Mouse (Mus musculus) right cerebral cortex, adult 18-20 months (tissue): ENCODE results near the gene Hba-a1.
"Not testable (repeated sequence)": the region's sequence is repeated elsewhere in the genome, so short reads cannot be mapped to it uniquely, and the experiment has no call there.

Source experiments
- DNase-seq: peaks from one replicate; pipeline ENCODE4 v3.0.0; 2022; ENCODE audit warnings: mixed read lengths

Gene Hba-a1

GRCm38 (mm10) chr11:32283091-32283777 lies at the start of gene Hba-a1:
Gene Hba-a1 (plus strand): TSS chr11:32283511.
- DNase-seq, result not testable (repeated sequence)

DNA sequence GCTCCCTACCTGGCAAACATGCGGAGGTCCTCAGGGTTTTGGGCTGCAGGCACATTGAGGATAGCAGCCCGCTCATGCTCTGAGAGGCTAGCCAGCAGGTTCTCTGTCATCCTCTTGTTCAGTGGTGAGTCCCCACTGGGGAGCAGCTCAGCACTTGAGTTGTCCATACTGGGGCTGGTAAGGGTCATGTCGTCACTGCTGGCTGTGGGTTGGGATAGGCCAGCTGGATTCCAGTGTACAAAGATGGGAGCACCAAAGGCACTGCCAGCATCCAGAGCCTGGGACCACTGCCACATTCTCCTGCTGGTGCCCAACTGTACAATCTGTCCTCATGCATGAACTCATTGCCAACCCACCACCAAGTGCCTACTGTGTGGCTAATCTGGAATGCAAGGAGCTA lies 49.4 kb upstream of the Hba-a1 start:
- no peak for DNase-seq

GRCm38 (mm10) chr11:32234816-32235485 lies 48.4 kb upstream of the Hba-a1 start:
- DNase-seq, result no peak

- DNase-seq, result peak; percentile 83
Measured at GRCm38 (mm10) chr11:32235646-32236045, 47.7 kb upstream of the Hba-a1 start.

DNA sequence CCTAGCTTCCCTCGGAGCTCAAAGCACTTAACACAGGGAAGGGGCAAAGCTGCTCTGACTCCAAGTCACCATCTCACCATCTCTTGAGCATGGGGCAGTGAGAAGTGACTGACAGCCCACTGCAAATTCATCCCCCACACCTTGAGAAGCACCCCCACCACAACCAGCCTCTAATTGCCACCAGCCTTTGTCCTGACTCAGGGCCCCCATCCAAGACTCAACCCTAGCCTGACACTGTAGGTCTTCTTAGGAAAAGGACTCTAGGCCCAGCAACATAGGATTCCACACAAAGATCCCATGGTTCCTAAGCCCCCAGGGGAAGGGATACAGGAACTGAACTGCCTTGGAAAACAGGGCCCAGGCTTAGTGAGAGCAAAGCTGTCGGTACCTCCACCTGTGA lies 47.2 kb upstream of the Hba-a1 start:
- no peak for DNase-seq

- no peak for DNase-seq
Measured at GRCm38 (mm10) chr11:32236712-32237410, 46.5 kb upstream of the Hba-a1 start.

- no peak for DNase-seq
Measured at GRCm38 (mm10) chr11:32237411-32237795, 45.9 kb upstream of the Hba-a1 start.

GRCm38 (mm10) chr11:32238093-32238860 lies 45.0 kb upstream of the Hba-a1 start:
- DNase-seq, result peak; percentile 75

DNA sequence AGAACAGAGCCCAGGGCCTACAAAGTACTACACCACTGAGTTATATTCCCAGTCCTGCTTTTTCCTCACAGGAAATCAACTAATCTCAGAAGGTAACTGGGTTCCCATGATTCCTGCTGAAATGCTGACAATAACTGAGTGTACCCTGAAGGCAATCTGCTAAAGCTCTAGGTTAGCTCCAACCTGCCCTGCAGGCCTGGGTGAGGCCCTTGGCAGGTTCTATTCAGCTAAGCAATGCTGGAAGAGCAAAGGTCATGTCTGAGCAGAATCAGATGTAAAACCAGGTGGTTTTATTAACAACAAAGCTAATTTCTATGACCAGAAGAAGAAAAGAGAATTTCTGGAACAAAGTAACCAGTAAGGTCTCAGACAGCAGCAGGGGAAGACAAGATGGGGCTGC lies 41.9 kb upstream of the Hba-a1 start:
- DNase-seq, result no peak

GRCm38 (mm10) chr11:32242209-32242608 lies 41.1 kb upstream of the Hba-a1 start:
- DNase-seq, result no peak

- no peak for DNase-seq
Measured at GRCm38 (mm10) chr11:32243205-32243955, 39.9 kb upstream of the Hba-a1 start.

DNA sequence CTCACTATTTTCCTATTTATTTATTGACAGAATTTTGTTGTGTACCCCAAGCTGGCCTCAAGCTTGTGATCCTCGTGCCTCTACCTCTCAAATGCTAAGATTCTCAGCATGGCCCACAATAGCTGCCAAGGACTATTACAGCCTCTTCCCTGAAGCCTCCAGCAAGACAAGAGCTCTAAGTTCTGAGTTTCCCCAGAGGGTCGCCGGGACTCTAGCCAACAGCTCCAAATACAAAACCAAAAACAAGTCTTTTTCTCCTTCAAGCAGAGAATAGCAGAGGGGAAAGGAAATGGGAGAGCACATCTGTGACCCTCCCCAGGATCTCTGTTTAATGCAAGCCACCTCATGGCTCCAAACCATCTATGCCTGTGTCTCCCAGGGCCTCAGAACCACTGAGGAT lies 39.2 kb upstream of the Hba-a1 start:
- no peak for DNase-seq

- DNase-seq, result no peak
Measured at GRCm38 (mm10) chr11:32244617-32245016, 38.7 kb upstream of the Hba-a1 start.

DNA sequence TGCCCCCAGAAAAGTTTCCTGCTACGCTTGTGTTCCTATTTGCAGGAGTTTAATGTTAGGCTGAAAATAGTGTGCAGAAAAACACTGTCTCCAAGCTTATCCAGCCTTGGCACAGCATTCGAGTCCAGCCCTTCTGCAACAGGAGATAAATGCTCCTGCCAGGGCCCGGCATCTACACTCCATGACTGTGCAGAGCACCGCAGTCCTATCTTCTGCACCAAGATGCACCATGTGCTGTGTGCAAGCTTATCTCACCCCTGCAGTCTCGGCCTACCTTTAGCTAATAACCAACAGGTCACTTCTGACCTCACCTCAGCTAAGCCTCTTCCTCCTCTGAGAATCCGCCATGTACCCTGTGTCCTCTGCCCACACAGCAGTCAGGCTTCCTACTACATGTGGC lies 37.7 kb upstream of the Hba-a1 start:
- DNase-seq, result no peak

GRCm38 (mm10) chr11:32247068-32247467 lies 36.2 kb upstream of the Hba-a1 start:
- no peak for DNase-seq

GRCm38 (mm10) chr11:32248350-32248749 lies 35.0 kb upstream of the Hba-a1 start:
- no peak for DNase-seq

- no peak for DNase-seq
Measured at GRCm38 (mm10) chr11:32250880-32251763, 32.2 kb upstream of the Hba-a1 start.

GRCm38 (mm10) chr11:32253121-32253520 lies 30.2 kb upstream of the Hba-a1 start:
- DNase-seq, result no peak

DNA sequence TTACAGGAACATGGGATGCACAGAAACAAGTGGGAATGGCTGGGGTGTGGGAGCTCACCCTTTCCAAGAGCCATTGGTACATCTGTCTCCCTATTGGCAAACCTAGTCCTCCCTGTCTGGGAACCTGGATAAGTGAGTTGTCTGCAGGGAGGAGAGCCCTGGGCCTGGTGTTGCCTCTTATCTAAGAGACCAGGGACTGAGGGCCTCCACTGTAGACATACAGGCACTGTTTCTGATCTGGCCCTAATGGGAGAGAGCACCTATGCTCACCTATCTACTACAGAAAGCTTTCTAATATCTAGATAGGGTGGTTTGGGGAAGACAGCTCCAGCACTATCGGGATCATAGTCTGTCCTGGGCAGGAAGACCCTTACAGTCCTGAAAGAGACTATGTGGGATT lies 27.2 kb upstream of the Hba-a1 start:
- DNase-seq, result no peak

DNA sequence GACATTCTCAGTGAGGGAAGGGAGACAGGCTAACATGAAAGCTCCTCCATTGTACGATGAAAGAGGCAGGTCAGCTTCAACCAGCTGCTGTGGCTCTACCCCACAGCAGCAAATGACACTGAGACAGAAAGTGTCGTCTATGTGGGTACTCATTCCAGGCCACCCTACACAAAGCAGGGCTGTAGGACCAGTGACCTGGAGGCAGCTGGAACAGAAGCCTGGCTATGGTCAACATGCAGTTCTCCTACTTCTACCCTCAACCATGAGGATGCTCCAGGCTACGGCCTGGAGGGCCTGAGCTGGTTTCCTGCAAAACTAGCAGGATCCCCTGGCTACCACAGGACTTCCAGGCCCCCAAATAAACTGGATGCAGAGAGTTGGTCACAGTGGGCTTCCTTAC lies 26.7 kb upstream of the Hba-a1 start:
- no peak for DNase-seq

- no peak for DNase-seq
Measured at GRCm38 (mm10) chr11:32262674-32263415, 20.5 kb upstream of the Hba-a1 start.
